Mouse (Mus musculus) kidney, postnatal 14 days (tissue): ENCODE measurements at regions not wholly inside any gene's neighbourhood (a gene's known extent, or its start where the extent isn't known, plus 50 kb on each side); places are given as distances from the start of the nearest gene placed in this dataset.

Source experiments
- DNase-seq: peaks from one replicate; pipeline ENCODE4 v3.0.0; 2022; ENCODE audit warnings: mixed read lengths

GRCm38 (mm10) chr7:53854077-53854476, 981.2 kb upstream of the Luzp2 start:
- no peak for DNase-seq

GRCm38 (mm10) chr7:53872480-53873200, 962.7 kb upstream of the Luzp2 start:
- peak; percentile 27 for DNase-seq

GRCm38 (mm10) chr7:53912992-53913391, 922.3 kb upstream of the Luzp2 start:
- DNase-seq = no peak

GRCm38 (mm10) chr7:53955654-53956053, 879.6 kb upstream of the Luzp2 start:
- DNase-seq = no peak

- no peak for DNase-seq
These were observed 859.8 kb upstream of the Luzp2 start for GRCm38 (mm10) chr7:53975480-53975879.

- DNase-seq = no peak
These were observed 839.3 kb upstream of the Luzp2 start for GRCm38 (mm10) chr7:53995983-53996382.

- DNase-seq = no peak
These were observed 826.6 kb upstream of the Luzp2 start for GRCm38 (mm10) chr7:54008684-54009083.
